Mouse (Mus musculus): Measurements from ENCODE around the gene Crybg1. TPM values are rescaled to one million over a fixed set of nuclear protein-coding genes. Genes with fewer than 3 reads are reported as not detected.

Crybg1 gene
- total and polyA plus RNA-seq, 3 experiments, result 0.04 to 0.14 TPM; not detected in 1

DNA sequence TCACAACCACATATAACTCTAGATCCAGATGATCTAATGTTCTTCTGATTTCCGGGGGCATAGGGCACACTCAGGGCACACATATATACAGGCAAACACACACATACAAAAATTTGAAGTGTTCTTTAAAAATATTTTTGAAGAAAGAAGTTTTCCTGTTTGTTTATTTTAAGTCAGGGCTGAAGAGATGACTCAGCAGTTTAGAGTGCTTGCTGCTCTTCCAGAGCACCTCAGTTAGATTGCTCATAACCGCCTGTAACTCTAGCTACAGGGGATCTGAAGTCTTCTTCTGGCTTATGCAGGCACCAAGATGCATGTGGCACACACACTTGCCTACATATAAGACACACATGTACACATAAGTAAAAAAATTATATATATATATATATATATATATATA lies 56.9 kb downstream of the Crybg1 start:
- Histone ChIP-seq H3K27ac (ENCODE audit: control insufficient read depth, low read depth, low read length) (no peak overlapping the region), H3K9ac (ENCODE audit: control insufficient read depth, low read depth, low read length, poor library complexity, severe bottlenecking) (no peak overlapping the region), H3K79me2 (ENCODE audit: control insufficient read depth, insufficient read depth, low read length, poor library complexity) (no peaks in the 10 kb centered on the region), H3K27me3 (ENCODE audit: control insufficient read depth in 1 of 2, insufficient read depth in 2 of 2, low read length in 2 of 2) (peaks cover 0 to 1% of the 10 kb centered on the region in 2 experiments; a peak in 3 of 4 replicates), H3K4me3 (ENCODE audit: control insufficient read depth in 1 of 2, insufficient read depth in 1 of 2, low read depth in 2 of 2, low read length in 2 of 2) (no peak overlapping the region), H3K36me3 (ENCODE audit: control insufficient read depth in 1 of 2, insufficient read depth in 2 of 2, low read length in 2 of 2) (no peaks in the 10 kb centered on the region), H3K9me3 (replicated peaks; ENCODE audit: insufficient read depth, low read length) (no peaks in the 10 kb centered on the region), H3K4me1 (ENCODE audit: control insufficient read depth in 1 of 2, insufficient read depth in 2 of 2, low read length in 2 of 2) (no peaks in the 10 kb centered on the region)
- DNase-seq (ENCODE audit: low read depth, low spot score), result no peak
- TF ChIP-seq SMC3 (IDR thresholded peaks at IDR 0.05; ENCODE audit: low read depth, low read length) (no peak), EP300 (IDR thresholded peaks at IDR 0.05; ENCODE audit: low read depth in 1 of 2, low read length in 2 of 2) (no peak), POLR2A (IDR thresholded peaks at IDR 0.05; ENCODE audit: control insufficient read depth in 1 of 2, insufficient read depth in 1 of 2, low read depth in 1 of 2, low read length in 2 of 2, poor library complexity in 1 of 2) (no peak), TAL1 (IDR thresholded peaks at IDR 0.05; ENCODE audit: low read length) (no peak)

DNA sequence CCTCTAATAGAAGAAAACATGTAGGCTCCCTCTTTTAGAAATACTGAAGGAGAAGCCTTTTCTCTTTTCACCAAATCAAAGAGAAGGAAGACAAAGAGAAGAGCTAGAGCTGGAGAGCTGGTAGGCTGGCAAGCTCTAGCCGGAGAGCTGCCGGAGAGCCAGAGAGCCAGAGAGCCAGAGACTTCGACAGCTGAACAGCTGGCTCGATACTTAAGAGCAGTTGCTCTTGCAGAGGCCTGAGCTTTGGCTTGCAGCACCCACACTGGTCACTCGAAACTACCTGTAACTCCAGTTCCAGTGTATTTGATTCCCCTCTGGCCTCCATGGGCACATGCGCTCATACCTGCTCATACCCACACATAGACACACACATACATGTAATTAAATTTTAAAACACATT lies 68.3 kb downstream of the Crybg1 start:
- DNase-seq (ENCODE audit: low read depth, low spot score), result no peak
- H3K79me2 ChIP-seq (ENCODE audit: control insufficient read depth, insufficient read depth, low read length, poor library complexity), result no peaks in the 10 kb centered on the region
- no peak overlapping the region for H3K27ac ChIP-seq (ENCODE audit: control insufficient read depth, low read depth, low read length)
- H3K9ac ChIP-seq (ENCODE audit: control insufficient read depth, low read depth, low read length, poor library complexity, severe bottlenecking), result no peak overlapping the region
- peaks cover 0 to 2% of the 10 kb centered on the region in 2 experiments; a peak in 1 of 4 replicates for H3K4me1 ChIP-seq (ENCODE audit: control insufficient read depth in 1 of 2, insufficient read depth in 2 of 2, low read length in 2 of 2)
- H3K27me3 ChIP-seq (ENCODE audit: control insufficient read depth in 1 of 2, insufficient read depth in 2 of 2, low read length in 2 of 2), result peaks cover 10 to 29% of the 10 kb centered on the region in 2 experiments
- H3K36me3 ChIP-seq (ENCODE audit: control insufficient read depth in 1 of 2, insufficient read depth in 2 of 2, low read length in 2 of 2), result no peaks in the 10 kb centered on the region
- no peak overlapping the region for H3K4me3 ChIP-seq (ENCODE audit: control insufficient read depth in 1 of 2, insufficient read depth in 1 of 2, low read depth in 2 of 2, low read length in 2 of 2)
- H3K9me3 ChIP-seq (replicated peaks; ENCODE audit: insufficient read depth, low read length), result no peaks in the 10 kb centered on the region
- TF ChIP-seq POLR2AphosphoS5 (IDR thresholded peaks at IDR 0.05; ENCODE audit: borderline replicate concordance, low read depth, low read length), result no peak
- TF ChIP-seq ZKSCAN1 (IDR thresholded peaks at IDR 0.05; ENCODE audit: low read depth, low read length), result no peak
- TF ChIP-seq NELFE (IDR thresholded peaks at IDR 0.05; ENCODE audit: low read depth, low read length), result no peak
- TF ChIP-seq MAZ (IDR thresholded peaks at IDR 0.05; ENCODE audit: low read depth, low read length), result no peak

DNA sequence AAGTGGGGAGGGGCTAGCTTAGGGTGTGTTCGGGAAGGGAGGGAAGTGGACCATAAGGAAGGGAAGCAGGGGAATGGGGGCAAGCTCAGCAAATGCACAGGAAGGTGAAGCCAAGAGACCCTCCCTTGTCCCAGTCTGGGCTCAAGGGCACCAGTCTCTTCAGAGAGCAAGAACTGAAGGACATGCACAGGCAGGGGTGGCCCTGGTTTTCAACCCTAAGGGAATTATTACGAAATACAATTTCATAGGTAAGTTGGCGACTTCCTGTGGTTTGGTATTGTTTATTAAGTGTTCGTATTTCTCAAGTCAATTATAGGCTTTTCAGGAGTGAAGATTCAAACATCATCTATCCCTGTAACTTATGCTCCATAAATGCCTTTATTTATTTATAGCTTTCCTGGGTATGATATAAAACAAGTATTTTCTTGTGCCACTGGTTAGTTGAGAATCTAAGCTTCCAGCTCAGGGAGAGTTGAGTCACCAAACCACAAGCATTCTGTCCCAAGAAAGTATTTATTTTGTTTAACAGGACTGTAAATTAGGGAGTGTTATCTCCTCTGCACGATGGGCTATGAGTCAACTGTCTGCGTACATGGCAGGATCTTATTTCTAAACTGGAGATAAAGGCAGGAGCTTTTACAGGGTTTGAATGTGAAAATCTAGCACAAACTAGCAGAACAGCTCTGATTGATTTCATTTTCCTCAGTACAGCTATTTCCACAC lies 69.7 kb downstream of the Crybg1 start:
- no peak overlapping the region for H3K4me3 ChIP-seq (ENCODE audit: control insufficient read depth in 1 of 2, insufficient read depth in 1 of 2, low read depth in 2 of 2, low read length in 2 of 2)
- DNase-seq (ENCODE audit: low read depth, low spot score), result peak; percentile 51
- H3K36me3 ChIP-seq (ENCODE audit: control insufficient read depth in 1 of 2, insufficient read depth in 2 of 2, low read length in 2 of 2), result no peaks in the 10 kb centered on the region
- no peaks in the 10 kb centered on the region for H3K79me2 ChIP-seq (ENCODE audit: control insufficient read depth, insufficient read depth, low read length, poor library complexity)
- H3K27me3 ChIP-seq (ENCODE audit: control insufficient read depth in 1 of 2, insufficient read depth in 2 of 2, low read length in 2 of 2), result peaks cover 8 to 33% of the 10 kb centered on the region in 2 experiments
- H3K4me1 ChIP-seq (ENCODE audit: control insufficient read depth in 1 of 2, insufficient read depth in 2 of 2, low read length in 2 of 2), result peaks cover 0 to 2% of the 10 kb centered on the region in 2 experiments; a peak in 1 of 4 replicates
- H3K9ac ChIP-seq (ENCODE audit: control insufficient read depth, low read depth, low read length, poor library complexity, severe bottlenecking), result no peak overlapping the region
- TF ChIP-seq RCOR1 (IDR thresholded peaks at IDR 0.05; ENCODE audit: low read depth, low read length) (peak; percentile 82), MEF2A (IDR thresholded peaks at IDR 0.05; ENCODE audit: extremely low read depth, insufficient replicate concordance, low read depth, low read length, poor library complexity, severe bottlenecking) (no peak), CHD2 (IDR thresholded peaks at IDR 0.05; ENCODE audit: low read length) (no peak), TCF12 (IDR thresholded peaks at IDR 0.05; ENCODE audit: low read depth, low read length) (no peak), HCFC1 (IDR thresholded peaks at IDR 0.05; ENCODE audit: low read depth, low read length) (no peak), EP300 (IDR thresholded peaks at IDR 0.05; ENCODE audit: low read depth in 1 of 2, low read length in 2 of 2) (peak; percentile 51 to 71), MAX (IDR thresholded peaks at IDR 0.05; ENCODE audit: low read length) (no peak), TAL1 (IDR thresholded peaks at IDR 0.05; ENCODE audit: low read length) (0 out of 2 replicates have a peak, but pooled peaks have one; percentile 4), GATA1 (IDR thresholded peaks at IDR 0.05; ENCODE audit: low read depth, low read length) (peak; percentile 76), JUND (IDR thresholded peaks at IDR 0.05; ENCODE audit: low read depth, low read length) (0 out of 2 replicates have a peak, but pooled peaks have one; percentile 39)
- no peak overlapping the region for H3K27ac ChIP-seq (ENCODE audit: control insufficient read depth, low read depth, low read length)
- H3K9me3 ChIP-seq (replicated peaks; ENCODE audit: insufficient read depth, low read length), result no peaks in the 10 kb centered on the region
